Mouse (Mus musculus): ENCODE results near the gene Cdk19. TPM values are rescaled to one million over a fixed set of nuclear protein-coding genes. Genes with fewer than 3 reads are reported as not detected.
A peak's percentile ranks its signal among the peaks of the same experiment; 100 is the strongest.
"Not testable (repeated sequence)": the region's sequence is repeated elsewhere in the genome, so short reads cannot be mapped to it uniquely, and the experiment has no call there.

Cdk19 gene
- total RNA-seq, 2 experiments from 2014 or later, result 11.9 to 12.9 TPM

DNA sequence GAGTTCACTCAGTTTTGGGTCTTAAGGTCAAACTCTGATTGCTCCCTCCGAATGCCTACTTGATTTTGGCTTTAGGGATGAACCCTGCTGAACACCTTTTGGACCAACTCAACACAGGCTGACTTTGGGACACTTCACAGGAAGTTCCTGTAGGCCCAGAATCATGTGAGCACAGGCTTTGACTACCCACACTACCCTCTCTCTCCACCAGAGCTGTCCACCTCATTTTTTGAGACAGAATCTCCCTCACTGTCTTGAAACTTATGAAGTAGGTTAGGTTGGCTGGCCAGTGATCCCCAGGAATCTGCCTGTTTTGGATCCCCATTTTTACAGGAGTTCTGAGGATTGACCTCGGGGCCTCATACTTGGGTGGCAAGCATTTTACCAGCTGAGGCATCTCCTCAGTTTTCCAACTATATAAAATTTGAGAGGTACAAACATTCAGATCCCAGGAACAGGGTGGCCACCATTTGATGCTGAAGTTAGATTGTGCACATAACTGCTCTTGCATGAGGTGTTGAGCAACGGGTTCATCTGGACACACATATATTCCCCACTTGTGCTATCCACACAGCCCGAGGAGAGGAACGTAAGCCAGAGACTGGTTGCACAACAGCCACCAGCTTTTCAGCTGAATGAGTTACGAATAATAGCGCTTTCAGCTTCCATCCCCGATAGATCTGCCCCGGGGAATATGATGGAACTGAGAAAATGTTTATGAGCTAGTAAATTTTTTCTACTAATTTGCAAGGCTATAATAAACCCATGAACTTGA is 184.9 kb downstream of the Cdk19 start:
- no peak for DNase-seq

DNA sequence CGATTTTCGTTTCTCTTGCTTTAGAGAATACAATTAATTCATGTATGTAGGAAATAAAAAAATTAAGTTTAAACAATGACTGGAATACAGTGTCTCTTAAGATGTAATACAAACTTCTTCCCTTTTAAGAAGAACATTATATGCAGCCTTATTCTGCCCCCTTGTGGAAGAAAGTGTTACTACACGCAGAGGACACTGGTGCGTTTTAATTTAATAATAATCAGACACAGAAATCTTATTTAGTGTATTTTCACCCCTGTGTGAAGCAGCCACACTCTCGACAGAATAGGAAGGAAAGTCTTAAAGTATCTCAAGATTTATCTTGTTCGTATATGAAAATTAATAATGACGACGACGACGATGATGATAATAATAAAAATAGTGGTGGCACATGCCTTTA is 185.6 kb downstream of the Cdk19 start:
- peak; percentile 65 for DNase-seq

DNA sequence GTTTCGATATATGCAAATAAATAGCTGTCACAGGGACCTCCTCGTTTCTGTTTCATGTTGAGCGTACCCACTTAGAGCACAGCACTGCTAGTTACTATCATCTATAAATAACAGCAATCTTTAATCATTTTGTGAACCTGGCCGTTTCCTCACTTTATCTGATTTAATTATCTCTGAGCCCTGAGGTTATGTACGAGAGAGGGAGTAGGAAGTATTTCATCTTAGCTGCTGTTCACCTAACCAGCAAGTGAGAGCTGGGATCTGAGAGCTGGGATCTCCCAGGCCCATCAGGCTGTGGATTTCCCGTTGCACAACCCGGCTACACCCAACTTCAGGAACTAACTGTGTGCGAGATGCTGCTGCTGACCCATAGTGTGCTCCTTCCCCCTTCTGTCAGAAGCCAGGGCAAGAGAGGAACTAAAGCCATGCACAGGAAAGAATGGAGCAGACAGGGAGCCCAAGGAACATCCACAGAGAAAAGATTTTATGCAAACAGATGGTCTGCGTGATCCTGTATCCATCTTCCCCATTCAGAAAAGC is 186.3 kb downstream of the Cdk19 start:
- no peak for DNase-seq

DNA sequence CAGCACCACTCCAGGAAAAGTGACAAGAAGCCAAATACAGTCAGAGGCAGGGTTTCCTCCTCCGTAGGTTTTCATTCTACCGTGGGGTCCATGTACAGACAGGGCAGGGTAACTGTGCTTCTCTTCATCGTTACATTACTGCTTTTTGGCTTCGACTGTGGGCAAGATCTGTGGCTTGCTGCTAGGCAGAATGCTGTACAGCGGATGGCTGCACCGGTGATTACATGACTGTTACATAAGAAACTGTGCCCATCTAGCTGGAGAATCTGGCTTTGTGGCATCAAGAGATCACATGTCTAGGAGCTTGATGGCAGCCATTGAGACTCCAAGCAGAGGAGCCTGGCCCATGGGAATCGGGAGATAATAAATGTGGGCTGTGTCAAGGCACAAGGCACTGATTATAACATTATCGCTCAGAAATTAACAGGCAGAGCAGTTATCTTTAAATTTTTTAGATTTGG is 187.0 kb downstream of the Cdk19 start:
- no peak for DNase-seq

DNA sequence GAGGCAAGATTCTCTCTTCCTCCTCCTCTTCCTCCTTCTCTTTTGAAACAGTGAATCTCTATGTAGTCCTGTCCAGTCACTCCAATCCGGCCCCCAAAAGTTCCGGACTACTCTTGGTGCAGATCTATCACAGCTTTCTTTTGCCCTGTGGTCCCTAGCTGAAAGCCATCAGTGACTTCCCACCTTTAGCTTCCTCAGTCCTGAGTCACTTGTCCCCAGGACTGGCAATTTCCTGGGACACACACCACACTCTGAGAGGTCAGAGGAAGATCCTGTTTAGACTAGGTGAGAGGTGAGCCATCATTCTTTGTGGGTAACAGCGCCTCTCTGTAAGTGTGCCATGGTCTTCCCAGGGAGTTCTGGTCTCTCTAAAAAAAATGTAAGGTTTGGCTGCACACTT is 187.6 kb downstream of the Cdk19 start:
- DNase-seq, result no peak

DNA sequence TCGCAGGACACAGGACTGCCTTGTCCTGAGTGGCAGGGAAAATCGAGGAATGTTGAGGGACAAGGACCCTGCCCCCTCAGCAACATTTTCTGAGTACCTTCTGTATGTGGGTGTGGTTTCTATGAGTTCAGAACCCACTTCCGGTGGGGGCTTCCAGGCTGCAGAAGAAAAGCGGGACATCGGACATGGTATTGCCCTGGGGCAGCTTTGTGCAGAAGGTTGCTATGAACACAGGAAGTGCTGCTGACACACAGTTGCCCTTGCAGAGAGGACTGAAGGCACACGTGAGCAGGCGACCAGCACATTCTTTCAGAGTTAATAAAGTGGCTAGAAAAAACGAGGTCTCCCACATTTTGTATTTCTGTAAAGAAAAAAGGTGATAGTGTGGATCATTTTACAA is 188.2 kb downstream of the Cdk19 start:
- DNase-seq, result no peak

DNA sequence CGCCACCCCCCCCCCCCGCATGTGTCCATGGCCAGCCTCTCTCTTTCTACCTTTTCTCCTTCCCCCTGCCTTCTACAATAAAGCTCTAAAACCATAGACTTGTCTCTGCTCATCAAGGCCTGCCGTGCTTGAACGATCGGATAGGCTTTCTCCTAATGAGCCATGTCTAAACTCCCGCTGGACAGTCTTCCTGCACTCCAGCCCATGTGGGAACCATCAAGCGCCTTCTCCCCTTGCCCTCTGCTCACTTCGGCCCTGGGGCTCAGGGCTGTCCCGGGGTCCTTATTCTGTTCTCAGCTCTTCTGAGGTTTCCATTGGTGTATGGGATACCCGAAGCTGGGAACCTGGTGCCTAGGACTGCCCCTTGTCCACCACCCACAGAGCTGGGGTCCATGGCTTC is 189.3 kb downstream of the Cdk19 start:
- no peak for DNase-seq

DNA sequence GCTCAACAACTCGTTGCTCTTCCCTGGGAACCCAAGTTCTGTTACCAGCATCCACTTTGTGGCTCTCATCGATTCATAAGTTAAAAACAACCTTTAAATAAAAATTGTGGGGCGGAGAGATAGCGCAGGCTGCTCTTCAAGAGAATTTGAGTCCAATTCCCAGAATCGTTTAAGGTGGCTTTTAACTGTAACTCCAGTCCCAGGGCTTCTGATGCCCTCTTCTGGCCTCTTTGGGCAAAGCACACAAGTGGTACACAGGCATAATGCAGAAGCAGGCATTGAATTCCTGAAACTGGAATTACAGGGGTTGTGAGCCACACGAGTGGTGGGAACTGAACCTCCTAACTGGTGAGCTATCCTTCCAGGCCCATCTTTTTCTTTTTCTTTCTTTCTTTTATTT is 190.3 kb downstream of the Cdk19 start:
- DNase-seq, result peak; percentile 59

DNA sequence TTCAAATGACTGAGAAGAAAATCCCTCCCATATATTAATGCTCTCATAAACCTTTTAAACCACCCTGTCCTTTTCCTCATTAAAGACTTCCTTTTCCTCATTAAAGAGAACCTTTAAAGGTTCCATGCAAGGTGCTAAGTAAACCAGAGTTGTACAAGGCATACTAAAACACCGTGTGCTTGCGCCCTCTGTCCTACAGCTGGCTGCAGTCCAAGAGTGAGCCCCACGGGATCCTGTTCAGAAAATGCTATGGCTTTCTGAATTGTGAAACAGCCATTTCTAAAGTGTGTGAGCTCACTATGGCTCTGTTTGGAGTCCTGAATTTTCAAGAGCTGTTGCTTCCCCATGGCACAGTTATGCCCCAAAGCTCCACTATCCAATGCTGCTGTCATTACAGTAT is 191.3 kb downstream of the Cdk19 start:
- DNase-seq, result peak; percentile 51

DNA sequence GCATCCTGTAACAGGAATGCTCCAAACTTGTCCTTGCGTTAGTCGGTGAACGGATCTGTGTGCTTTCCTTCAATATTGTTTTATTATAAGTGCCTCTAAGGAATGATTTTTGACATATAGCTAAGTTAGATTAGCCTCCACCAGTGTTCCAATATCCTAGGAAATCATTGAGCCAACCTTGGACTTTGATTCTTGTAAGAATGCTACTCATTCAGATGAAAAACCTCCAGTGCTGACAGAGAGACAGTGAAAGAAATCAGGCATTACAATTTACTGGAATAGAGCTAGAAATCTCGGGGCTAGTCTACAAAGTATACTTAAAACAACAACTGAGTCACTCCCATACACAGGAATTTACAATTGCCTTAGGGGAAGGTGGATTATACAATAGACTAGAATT is 193.2 kb downstream of the Cdk19 start:
- not testable (repeated sequence) for DNase-seq

Other genes with a start within 250 kb of the Cdk19 start
- gene Slc16a10, start 197.3 kb upstream of the Cdk19 start, total RNA-seq (2021), result 10 to 100 TPM; 17.0 to 18.4 TPM
- 10 to 100 TPM; 19.6 to 23.6 TPM for gene Rpf2, start 92.5 kb upstream of the Cdk19 start, total RNA-seq (2021)
- 10 to 100 TPM; 29.6 to 30.7 TPM for gene Gtf3c6, start 81.5 kb upstream of the Cdk19 start, total RNA-seq (2021)
- gene Amd1, start 37.4 kb upstream of the Cdk19 start, total RNA-seq (2021), result 10 to 100 TPM; 30.2 to 31.8 TPM
- gene Slc22a16, start 230.8 kb downstream of the Cdk19 start, total RNA-seq (2021), result not detected

Data from adrenal gland, postnatal 10 days (tissue).